Mouse (Mus musculus): Measurements from ENCODE around the gene Ears2.

DNA sequence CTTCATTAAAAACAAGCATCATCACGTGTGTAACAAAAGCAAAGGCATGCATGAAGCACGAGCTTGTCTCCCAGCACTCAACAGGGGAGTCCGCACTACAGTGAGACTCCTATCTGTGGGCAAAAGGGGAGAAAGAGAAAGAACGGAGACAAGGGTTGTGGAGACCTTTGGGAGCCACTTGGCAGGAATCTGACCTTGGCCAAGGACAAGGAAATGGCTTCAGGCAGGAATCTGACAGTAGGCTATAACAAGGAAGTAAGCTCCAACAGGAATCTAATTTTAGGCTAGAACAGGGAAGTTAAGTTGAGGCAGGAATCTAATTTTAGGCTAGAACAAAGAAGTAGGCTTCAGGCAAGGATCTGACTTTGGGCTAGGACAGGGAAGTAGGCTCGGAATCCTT is 71.1 kb downstream of the Ears2 start:
- no peak for TF ChIP-seq CTCF (IDR thresholded peaks at IDR 0.05; ENCODE audit: insufficient read depth, low read length)
- TF ChIP-seq POLR2A (IDR thresholded peaks at IDR 0.05; ENCODE audit: borderline replicate concordance, extremely low read depth, low read depth, low read length), result no peak

Measured in lung, adult 2 months (tissue).